Mouse (Mus musculus) cortical plate, adult 2 months (tissue): ENCODE measurements at regions not wholly inside any gene's neighbourhood (a gene's known extent, or its start where the extent isn't known, plus 50 kb on each side); places are given as distances from the start of the nearest gene placed in this dataset.
A peak's percentile ranks its signal among the peaks of the same experiment; 100 is the strongest.

Source experiments
- H3K27ac ChIP-seq: fragments of 200-500 bp; 2 replicates; pipeline ENCODE4 v1.5.1; 2012; ENCODE audit warnings: low read length, control low read depth, inconsistent platforms; ENCODE audit not compliant: insufficient read depth
- H3K4me1 ChIP-seq: fragments of 200-500 bp; 2 replicates; pipeline ENCODE4 v1.6.1; 2011; ENCODE audit warnings: low read length; ENCODE audit not compliant: control insufficient read depth, insufficient read depth
- H3K4me3 ChIP-seq: fragments of 200-500 bp; 2 replicates; pipeline ENCODE4 v1.5.1; 2011; ENCODE audit warnings: mild to moderate bottlenecking, low read length, control low read depth; ENCODE audit not compliant: insufficient read depth
- CTCF ChIP-seq: fragments of 200-500 bp; IDR thresholded peaks from 2 replicates; pipeline ENCODE4 v1.5.1; 2011; ENCODE audit warnings: mild to moderate bottlenecking, control low read depth, low read length; ENCODE audit not compliant: insufficient read depth; ENCODE audit errors: extremely low read depth
- POLR2A ChIP-seq: fragments of 200-500 bp; IDR thresholded peaks from 2 replicates; pipeline ENCODE4 v1.6.1; 2011; ENCODE audit warnings: mild to moderate bottlenecking, low read length, control low read depth; ENCODE audit not compliant: insufficient read depth; ENCODE audit errors: extremely low read depth

- no peak overlapping the region for H3K4me3 ChIP-seq
- H3K4me1 ChIP-seq = no peaks in the 10 kb centered on the region; the same call in 1 of the 2 replicates
- TF ChIP-seq POLR2A (no peak), CTCF (no peak)
- no peak overlapping the region for H3K27ac ChIP-seq
Measured at GRCm38 (mm10) chr14:111738943-111739342, 64.0 kb downstream of the Slitrk5 start.

GRCm38 (mm10) chr14:111763616-111764015, 88.7 kb downstream of the Slitrk5 start:
- Histone ChIP-seq H3K4me1 (no peaks in the 10 kb centered on the region), H3K27ac (no peak overlapping the region), H3K4me3 (no peak overlapping the region)
- no peak for TF ChIP-seq POLR2A
- no peak for TF ChIP-seq CTCF

GRCm38 (mm10) chr14:111778152-111778551, 103.3 kb downstream of the Slitrk5 start:
- Histone ChIP-seq H3K4me1 (no peaks in the 10 kb centered on the region), H3K4me3 (no peak overlapping the region), H3K27ac (no peak overlapping the region)
- TF ChIP-seq POLR2A (no peak), CTCF (peak; percentile 37)

- H3K27ac ChIP-seq = no peak overlapping the region
- no peaks in the 10 kb centered on the region for H3K4me1 ChIP-seq
- TF ChIP-seq POLR2A (no peak), CTCF (no peak)
- no peak overlapping the region for H3K4me3 ChIP-seq
Measured at GRCm38 (mm10) chr14:111808025-111808424, 133.1 kb downstream of the Slitrk5 start.

- Histone ChIP-seq H3K27ac (no peak overlapping the region), H3K4me3 (no peak overlapping the region), H3K4me1 (no peaks in the 10 kb centered on the region)
- TF ChIP-seq POLR2A = no peak
- no peak for TF ChIP-seq CTCF
Measured at GRCm38 (mm10) chr14:111809871-111810270, 135.0 kb downstream of the Slitrk5 start.

GRCm38 (mm10) chr14:111822047-111822730, 147.3 kb downstream of the Slitrk5 start:
- TF ChIP-seq CTCF = no peak
- no peak for TF ChIP-seq POLR2A
- Histone ChIP-seq H3K4me3 (no peak overlapping the region), H3K27ac (no peak overlapping the region), H3K4me1 (no peaks in the 10 kb centered on the region; the same call in 1 of the 2 replicates)
